Comparison of ENCODE assay signal across 8 mouse cellular contexts in the genomic region with DNA sequence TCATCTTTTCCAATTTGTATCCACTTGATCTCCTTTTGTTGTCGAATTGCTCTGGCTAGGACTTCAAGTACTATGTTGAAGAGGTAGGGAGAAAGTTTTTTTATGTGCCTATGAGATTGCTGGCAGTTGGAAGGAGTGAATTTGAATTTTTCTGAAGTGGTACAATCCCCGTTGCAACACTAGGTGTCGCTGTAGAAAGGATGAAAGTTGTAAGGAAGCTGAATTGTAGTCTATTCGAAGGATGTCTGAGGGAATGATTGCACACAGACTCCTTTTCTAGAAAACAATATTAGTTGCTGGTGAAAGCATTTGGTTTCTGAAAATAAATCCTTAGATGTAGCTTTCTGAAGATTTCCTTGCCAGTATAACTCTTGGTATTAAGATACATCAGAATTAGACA. TPM values are rescaled to one million over a fixed set of nuclear protein-coding genes. Genes with fewer than 3 reads are reported as not detected.
DNase-seq lines count a peak whose midpoint lies in the region; ATAC-seq lines count a peak whose summit lies in the region.

No protein-coding gene starts in this region.

- no peaks in the 10 kb centered on the region for H3K4me1 ChIP-seq in midbrain, embryonic 12.5 days

- 7% methylated on average over 4 of the region's 4 CpGs for WGBS in midbrain, embryonic 12.5 days

- intact Hi-C loops in heart, postnatal 25 days (cut with DNase I), result loop anchor here (5.0 kb wide), 1 partner anchor 229 kb away; no protein-coding TSS in a partner anchor

- H3K4me3 ChIP-seq in midbrain, embryonic 12.5 days, result no peak overlapping the region

- H3K27ac ChIP-seq in midbrain, embryonic 12.5 days (replicated peaks), result no peak overlapping the region

- peak; percentile 74 for DNase-seq in heart, adult 11 months
- DNase-seq in heart, postnatal 25 days (ENCODE audit: low spot score), result no peak
- DNase-seq in B cell, adult 2 months, result peak; percentile 46 to 55
- peak; percentile 87 for DNase-seq in adipocyte (ENCODE audit: low spot score)
- DNase-seq in forelimb bud, embryonic 11.5 days (ENCODE audit: low read depth, low spot score), result peak; percentile 68
- peak; percentile 39 to 57 for DNase-seq in kidney, postnatal 4 days
- peak; percentile 45 for DNase-seq in thymus, postnatal 14 days

- peak; percentile 52; the same call in 1 of the 2 replicates for ATAC-seq in midbrain, embryonic 12.5 days (ENCODE audit: low FRiP score, low read depth)

- H3K9me3 ChIP-seq in midbrain, embryonic 12.5 days, result no peaks in the 10 kb centered on the region

- H3K4me2 ChIP-seq in midbrain, embryonic 12.5 days (replicated peaks), result no peak overlapping the region

- H3K27me3 ChIP-seq in midbrain, embryonic 12.5 days, result no peaks in the 10 kb centered on the region

- H3K9ac ChIP-seq in midbrain, embryonic 12.5 days (replicated peaks), result no peak overlapping the region

- no peaks in the 10 kb centered on the region for H3K36me3 ChIP-seq in midbrain, embryonic 12.5 days

RNA-seq across cellular contexts. Expression of gene Selenop, which starts 54.6 kb away (rescaled TPM):
- 100 to 1,000 TPM; 344 to 347 TPM for total RNA-seq in heart, postnatal 25 days (2021)
- 77.3 and 86.8 TPM in 2 replicates for polyA plus RNA-seq in midbrain, embryonic 12.5 days (2016; fragmentation: Nextera tagmentation; extraction: Ambion mirVana)
